In the genomic region with DNA sequence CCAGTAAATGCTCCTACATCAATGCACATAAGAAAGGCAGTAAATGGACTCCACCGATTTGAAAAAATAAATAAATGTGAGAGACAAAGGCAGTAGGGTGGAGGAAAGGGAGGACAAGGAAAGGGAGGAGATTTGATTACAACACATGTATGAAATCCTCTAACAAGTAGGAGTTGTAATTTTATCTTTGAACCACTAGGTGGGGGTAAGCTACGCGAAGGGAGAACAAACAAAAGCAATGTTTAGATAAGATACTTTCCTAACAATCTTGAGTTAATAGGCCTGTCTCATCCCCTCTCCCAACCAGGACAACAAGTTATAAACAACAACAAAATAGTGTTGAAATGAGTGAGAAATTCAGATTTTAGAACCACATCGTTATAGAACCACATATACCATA, we compare ENCODE assay signal across 10 mouse cellular contexts. TPM values are rescaled to one million over a fixed set of nuclear protein-coding genes. Genes with fewer than 3 reads are reported as not detected.
DNase-seq lines count a peak whose midpoint lies in the region; ATAC-seq and TF ChIP-seq lines count a peak whose summit lies in the region.
"Had no signal": no experiment of that assay in that cellular context is flagged by ENCODE, and none has a peak within 500 bp of the region (broad histone marks: within the 10 kb centered on the region; RNA-seq: fewer than 3 reads in every experiment).

No protein-coding gene starts in this region.

- no peaks in the 10 kb centered on the region for H3K27me3 ChIP-seq in kidney, postnatal 0 days (ENCODE audit: insufficient read depth, low read length)
- H3K27me3 ChIP-seq in thymus, adult 2 months (ENCODE audit: control insufficient read depth, insufficient read depth, low read length), result no peaks in the 10 kb centered on the region
- H3K27me3 ChIP-seq: lung, embryonic 15.5 days had no signal

- H3K4me2 ChIP-seq in kidney, postnatal 0 days (ENCODE audit: low read length), result no peak overlapping the region
- H3K4me2 ChIP-seq: lung, embryonic 15.5 days had no signal

- DNase-seq in kidney, postnatal 0 days (ENCODE audit: low spot score), result peak; percentile 80
- DNase-seq in kidney, postnatal 10 days, result no peak
- DNase-seq in ES-CJ7 (ENCODE audit: low read depth, low spot score), result peak; percentile 56
- DNase-seq in brain, embryonic 14.5 days (ENCODE audit: low read depth), result peak; percentile 84
- peak; percentile 37 for DNase-seq in induced T-regulatory cell, adult 2 months (ENCODE audit: low read depth)
- no peak for DNase-seq in thymus, adult 2 months
- no peak for DNase-seq in adrenal gland, adult 8-10 months
- no peak for DNase-seq in ovary, postnatal 10 days (ENCODE audit: low spot score)

- no peaks in the 10 kb centered on the region for H3K4me1 ChIP-seq in kidney, postnatal 0 days (replicated peaks; ENCODE audit: insufficient read depth, low read length)
- no peaks in the 10 kb centered on the region for H3K4me1 ChIP-seq in thymus, adult 2 months (replicated peaks; ENCODE audit: control insufficient read depth, insufficient read depth, low read length)
- H3K4me1 ChIP-seq: lung, embryonic 15.5 days had no signal

- no peaks in the 10 kb centered on the region for H3K36me3 ChIP-seq in kidney, postnatal 0 days (ENCODE audit: insufficient read depth, low read length)
- H3K36me3 ChIP-seq in thymus, adult 2 months (ENCODE audit: control insufficient read depth, insufficient read depth, low read length), result no peaks in the 10 kb centered on the region
- H3K36me3 ChIP-seq: lung, embryonic 15.5 days had no signal

- peak; percentile 77 for TF ChIP-seq CTCF in kidney, postnatal 0 days (IDR thresholded peaks at IDR 0.05; ENCODE audit: low read depth)
- peak; percentile 3; the same call in 1 of the 2 replicates for TF ChIP-seq CTCF in brain, embryonic 14.5 days (IDR thresholded peaks at IDR 0.05; ENCODE audit: borderline replicate concordance, extremely low read depth, insufficient read depth, insufficient read length)
- TF ChIP-seq CTCF in thymus, adult 2 months (IDR thresholded peaks at IDR 0.05; ENCODE audit: borderline replicate concordance, control insufficient read depth, extremely low read depth, insufficient read depth, low read length, poor library complexity), result no peak

- no peak overlapping the region for H3K27ac ChIP-seq in kidney, postnatal 0 days
- H3K27ac ChIP-seq in thymus, adult 2 months (ENCODE audit: control insufficient read depth, insufficient read depth, low read length), result no peak overlapping the region
- H3K27ac ChIP-seq: lung, embryonic 15.5 days had no signal

- ATAC-seq in kidney, postnatal 0 days (replicated peaks; ENCODE audit: low FRiP score, low read depth), result no peak

- WGBS in kidney, postnatal 0 days, result 9% methylated on average over 4 of the region's 4 CpGs
- 19% methylated on average over 4 of the region's 4 CpGs for WGBS in thymus, adult 2 months

- no peaks in the 10 kb centered on the region for H3K9me3 ChIP-seq in kidney, postnatal 0 days (replicated peaks; ENCODE audit: low read length)
- H3K9me3 ChIP-seq: lung, embryonic 15.5 days had no signal

- no peak overlapping the region for H3K9ac ChIP-seq in kidney, postnatal 0 days (ENCODE audit: low read depth, low read length)
- H3K9ac ChIP-seq: lung, embryonic 15.5 days had no signal

- no peak overlapping the region for H3K4me3 ChIP-seq in kidney, postnatal 0 days (replicated peaks; ENCODE audit: low read depth, low read length)
- H3K4me3 ChIP-seq in thymus, adult 2 months (ENCODE audit: control insufficient read depth, insufficient read depth, low read length), result no peak overlapping the region
- H3K4me3 ChIP-seq: lung, embryonic 15.5 days had no signal

- TF ChIP-seq POLR2A in brain, embryonic 14.5 days (IDR thresholded peaks at IDR 0.05; ENCODE audit: borderline replicate concordance, extremely low read depth, insufficient read depth, insufficient read length, poor library complexity, severe bottlenecking), result no peak
- TF ChIP-seq POLR2A in thymus, adult 2 months (IDR thresholded peaks at IDR 0.05; ENCODE audit: control insufficient read depth, extremely low read depth, insufficient read depth, low read length, poor library complexity), result no peak

RNA-seq across cellular contexts. Expression of a gene that starts 36.7 kb away (rescaled TPM):
- 0.14 and 0.37 TPM in 2 replicates for polyA plus RNA-seq in kidney, postnatal 0 days (2015; fragmentation: Nextera tagmentation; extraction: Ambion mirVana)
- polyA plus RNA-seq in brain, embryonic 14.5 days (2012; rRNA removed), result 79.8 and 102 TPM in 2 replicates
- polyA plus RNA-seq in thymus, adult 2 months (2012; rRNA removed), result 0.04 and 0.13 TPM in 2 replicates
- 10 to 100 TPM in 3 of 4 experiments, 1 to 10 TPM in 1; 8.3 to 15.9 (median 12.0) TPM for total RNA-seq in adrenal gland, adult 8-10 months (2022)
- total RNA-seq: hematopoietic stem cell, adult 5-6 weeks had no signal

Comparison
In these comparisons a context has a peak if more than half of its experiments do, and no peak if none do; other contexts are left out.
1. DNase-seq: peak in kidney, postnatal 0 days (single experiment), ES-CJ7 (single experiment), brain, embryonic 14.5 days (single experiment) and induced T-regulatory cell, adult 2 months (single experiment); none in kidney, postnatal 10 days (single experiment), thymus, adult 2 months (single experiment), adrenal gland, adult 8-10 months (single experiment) and ovary, postnatal 10 days (single experiment).
2. RNA of a gene that starts 36.7 kb away (polyA plus RNA-seq): 79.8 to 102 TPM in brain, embryonic 14.5 days; 0.14 to 0.37 TPM in kidney, postnatal 0 days and 0.04 to 0.13 TPM in thymus, adult 2 months; every median in the first group is over 10 times any median in the second.